Mouse (Mus musculus) lung, embryonic 16.5 days (tissue): ENCODE data around the gene Ank2. TPM values are rescaled to one million over a fixed set of nuclear protein-coding genes. Genes with fewer than 3 reads are reported as not detected.

Experiments used
- ATAC-seq: fragments of 200-750 bp; cut with Nextera tagmentation; 2 replicates; pipeline ENCODE4 v1.8.0; 2017; ENCODE audit warnings: low read depth, mild to moderate bottlenecking, moderate library complexity
- H3K27ac ChIP-seq: fragments of 300-500 bp; sonication (generic); 2 replicates; pipeline ENCODE4 v1.5.1; 2014; ENCODE audit warnings: mild to moderate bottlenecking, control low read depth, low read length
- H3K27me3 ChIP-seq: fragments of 300-500 bp; sonication (generic); 2 replicates; pipeline ENCODE4 v1.6.1; 2014; ENCODE audit warnings: low read depth, low read length, mixed read lengths; ENCODE audit not compliant: control insufficient read depth, insufficient read depth
- H3K36me3 ChIP-seq: fragments of 300-500 bp; sonication (generic); 2 replicates; pipeline ENCODE4 v1.6.1; 2014; ENCODE audit warnings: low read length; ENCODE audit not compliant: control insufficient read depth, insufficient read depth
- H3K4me1 ChIP-seq: fragments of 300-500 bp; sonication (generic); replicated peaks from 2 replicates; pipeline ENCODE4 v1.6.1; 2014; ENCODE audit warnings: low read length, mixed read lengths; ENCODE audit not compliant: control insufficient read depth, insufficient read depth
- H3K4me2 ChIP-seq: fragments of 300-500 bp; sonication (generic); 2 replicates; pipeline ENCODE4 v1.6.1; 2014; ENCODE audit warnings: low read depth, low read length, control low read depth
- H3K4me3 ChIP-seq: fragments of 300-500 bp; sonication (generic); 2 replicates; pipeline ENCODE4 v1.5.1; 2014; ENCODE audit warnings: mild to moderate bottlenecking, low read length, control low read depth
- H3K9ac ChIP-seq: fragments of 300-500 bp; sonication (generic); 2 replicates; pipeline ENCODE4 v1.6.1; 2014; ENCODE audit warnings: low read length, control low read depth
- H3K9me3 ChIP-seq: fragments of 300-500 bp; sonication (generic); 2 replicates; pipeline ENCODE4 v1.6.1; 2016; ENCODE audit warnings: low read length; ENCODE audit not compliant: control insufficient read depth
- WGBS: fragments of 180-500 bp; shearing (Covaris S2); extraction: QIAGEN DNeasy Blood & Tissue Kit; methylation state at CpG from one replicate; pipeline ENCODE4 v1.1.7; 2014; 5-methylcytosine and 5-hydroxymethylcytosine counted together
- polyA plus RNA-seq: library from polyadenylated mRNA; unstranded; fragments of >200 nt; fragmentation: Nextera tagmentation; extraction: Ambion mirVana; gene quantifications from 2 replicates; pipeline ENCODE4 v1.2.1, GENCODE M21; 2015

Ank2 gene
- polyA plus RNA-seq, 1 experiment from 2014 or later: 10.3 TPM

- Histone ChIP-seq H3K27me3 (no peaks in the 10 kb centered on the region), H3K36me3 (no peaks in the 10 kb centered on the region), H3K4me2 (no peak overlapping the region), H3K4me3 (no peak overlapping the region), H3K9me3 (no peaks in the 10 kb centered on the region), H3K4me1 (no peaks in the 10 kb centered on the region), H3K27ac (no peak overlapping the region), H3K9ac (no peak overlapping the region)
- ATAC-seq: no peak
- WGBS: 83% methylated on average over 3 of the region's 3 CpGs
Measured at GRCm38 (mm10) chr3:127383231-127383630, 115.9 kb downstream of the Ank2 start.

GRCm38 (mm10) chr3:127376901-127377460 is 122.2 kb downstream of the Ank2 start:
- no peak overlapping the region for H3K27ac ChIP-seq
- H3K36me3 ChIP-seq: no peaks in the 10 kb centered on the region
- no peaks in the 10 kb centered on the region for H3K4me1 ChIP-seq
- ATAC-seq: no peak
- H3K9ac ChIP-seq: no peak overlapping the region
- no peak overlapping the region for H3K4me2 ChIP-seq
- no peaks in the 10 kb centered on the region for H3K27me3 ChIP-seq
- no peaks in the 10 kb centered on the region for H3K9me3 ChIP-seq
- WGBS: 83% methylated on average over 8 of the region's 8 CpGs
- H3K4me3 ChIP-seq: no peak overlapping the region

DNA sequence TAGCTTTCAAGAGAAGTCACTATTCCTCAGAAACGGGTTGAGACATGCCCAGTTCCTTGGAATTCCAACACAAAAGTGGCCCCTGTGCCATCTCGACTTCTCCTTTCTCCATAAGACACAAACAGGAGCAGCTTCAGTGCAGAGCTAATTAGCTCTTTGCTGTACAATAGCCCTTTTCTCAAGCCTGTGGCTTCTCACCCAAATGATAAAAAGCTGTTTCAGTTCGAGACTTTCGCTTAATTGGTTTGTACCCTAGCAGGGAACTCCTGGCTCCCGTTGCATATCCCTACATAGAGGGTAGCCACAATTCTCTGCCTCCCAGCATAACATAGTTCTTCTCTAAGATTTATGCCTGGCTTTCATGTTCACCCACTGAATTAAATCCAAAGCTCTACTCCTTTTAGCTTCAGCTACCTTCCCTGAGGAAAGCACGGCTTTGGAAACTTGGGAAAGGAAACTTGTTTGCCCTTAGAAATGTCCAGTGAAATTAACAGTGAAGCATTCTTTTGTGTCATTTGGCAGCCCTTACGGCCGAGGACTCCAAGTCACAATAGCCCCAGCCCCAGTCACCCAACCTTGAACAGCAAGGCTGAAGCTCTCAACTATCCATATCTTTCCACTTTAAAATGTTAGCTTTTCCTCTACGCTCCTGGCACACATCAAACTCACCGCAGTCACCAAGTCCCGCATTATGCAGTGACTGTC is 123.0 kb downstream of the Ank2 start:
- Histone ChIP-seq H3K4me3 (no peak overlapping the region), H3K27ac (no peak overlapping the region), H3K4me2 (no peak overlapping the region), H3K4me1 (no peaks in the 10 kb centered on the region), H3K9ac (no peak overlapping the region), H3K27me3 (no peaks in the 10 kb centered on the region), H3K36me3 (no peaks in the 10 kb centered on the region), H3K9me3 (no peaks in the 10 kb centered on the region)
- WGBS: 44% methylated on average over 11 of the region's 11 CpGs
- no peak for ATAC-seq

- no peak overlapping the region for H3K9ac ChIP-seq
- no peaks in the 10 kb centered on the region for H3K4me1 ChIP-seq
- no peaks in the 10 kb centered on the region for H3K9me3 ChIP-seq
- H3K27me3 ChIP-seq: no peaks in the 10 kb centered on the region
- H3K36me3 ChIP-seq: no peaks in the 10 kb centered on the region
- WGBS: 86% methylated on average over 6 of the region's 6 CpGs
- no peak for ATAC-seq
- no peak overlapping the region for H3K4me2 ChIP-seq
- H3K4me3 ChIP-seq: no peak overlapping the region
- no peak overlapping the region for H3K27ac ChIP-seq
Measured at GRCm38 (mm10) chr3:127374190-127374710, 124.9 kb downstream of the Ank2 start.

GRCm38 (mm10) chr3:127371774-127372173 is 127.4 kb downstream of the Ank2 start:
- no peaks in the 10 kb centered on the region for H3K4me1 ChIP-seq
- no peak overlapping the region for H3K4me2 ChIP-seq
- H3K36me3 ChIP-seq: no peaks in the 10 kb centered on the region
- no peak overlapping the region for H3K9ac ChIP-seq
- WGBS: 86% methylated on average over 1 of the region's 1 CpGs
- no peaks in the 10 kb centered on the region for H3K9me3 ChIP-seq
- H3K27ac ChIP-seq: no peak overlapping the region
- H3K4me3 ChIP-seq: no peak overlapping the region
- no peaks in the 10 kb centered on the region for H3K27me3 ChIP-seq
- no peak for ATAC-seq

GRCm38 (mm10) chr3:127369529-127369928 is 129.6 kb downstream of the Ank2 start:
- ATAC-seq: no peak
- Histone ChIP-seq H3K4me1 (no peaks in the 10 kb centered on the region), H3K27me3 (no peaks in the 10 kb centered on the region), H3K4me3 (no peak overlapping the region), H3K9ac (no peak overlapping the region), H3K4me2 (no peak overlapping the region), H3K36me3 (no peaks in the 10 kb centered on the region), H3K27ac (no peak overlapping the region), H3K9me3 (no peaks in the 10 kb centered on the region)
- WGBS: 70% methylated on average over 6 of the region's 6 CpGs

- H3K27me3 ChIP-seq: no peaks in the 10 kb centered on the region
- no peak overlapping the region for H3K4me3 ChIP-seq
- H3K9me3 ChIP-seq: no peaks in the 10 kb centered on the region
- H3K36me3 ChIP-seq: no peaks in the 10 kb centered on the region
- H3K27ac ChIP-seq: no peak overlapping the region
- no peak overlapping the region for H3K9ac ChIP-seq
- no peaks in the 10 kb centered on the region for H3K4me1 ChIP-seq
- no peak overlapping the region for H3K4me2 ChIP-seq
- ATAC-seq: no peak
- 75% methylated on average over 4 of the region's 4 CpGs for WGBS
Measured at GRCm38 (mm10) chr3:127367450-127367849, 131.7 kb downstream of the Ank2 start.

DNA sequence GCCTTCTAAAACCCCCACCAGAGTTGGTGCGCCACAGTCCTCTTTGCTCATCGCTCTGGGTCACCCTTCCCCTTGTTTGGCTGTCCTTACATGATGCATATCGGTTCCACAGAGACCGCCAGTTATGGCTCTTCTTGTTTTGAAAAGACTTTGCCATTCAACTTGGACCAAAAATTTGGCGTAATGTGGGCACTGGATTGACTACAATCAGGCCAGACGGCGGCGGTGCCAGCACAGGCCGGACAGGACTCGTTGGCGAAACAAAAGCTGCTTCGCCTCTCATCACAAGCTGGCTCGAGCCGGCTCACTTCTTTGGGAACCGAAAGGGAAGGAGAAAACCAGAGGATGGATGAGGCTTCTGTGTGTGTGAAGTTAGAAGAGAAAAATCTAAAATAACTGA is 135.6 kb downstream of the Ank2 start:
- WGBS: 88% methylated on average over 15 of the region's 15 CpGs
- no peak for ATAC-seq
- Histone ChIP-seq H3K9me3 (no peaks in the 10 kb centered on the region), H3K4me3 (no peak overlapping the region), H3K4me2 (no peak overlapping the region), H3K36me3 (no peaks in the 10 kb centered on the region), H3K27me3 (no peaks in the 10 kb centered on the region), H3K9ac (no peak overlapping the region), H3K27ac (no peak overlapping the region), H3K4me1 (no peaks in the 10 kb centered on the region)

- no peak for ATAC-seq
- Histone ChIP-seq H3K36me3 (no peaks in the 10 kb centered on the region), H3K4me3 (no peak overlapping the region), H3K4me2 (no peak overlapping the region), H3K4me1 (no peaks in the 10 kb centered on the region), H3K27ac (no peak overlapping the region), H3K27me3 (no peaks in the 10 kb centered on the region), H3K9ac (no peak overlapping the region), H3K9me3 (no peaks in the 10 kb centered on the region)
- 82% methylated on average over 9 of the region's 9 CpGs for WGBS
Measured at GRCm38 (mm10) chr3:127362611-127363393, 136.3 kb downstream of the Ank2 start.
